Comparison of ENCODE assay signal across 10 mouse cellular contexts in the genomic region with DNA sequence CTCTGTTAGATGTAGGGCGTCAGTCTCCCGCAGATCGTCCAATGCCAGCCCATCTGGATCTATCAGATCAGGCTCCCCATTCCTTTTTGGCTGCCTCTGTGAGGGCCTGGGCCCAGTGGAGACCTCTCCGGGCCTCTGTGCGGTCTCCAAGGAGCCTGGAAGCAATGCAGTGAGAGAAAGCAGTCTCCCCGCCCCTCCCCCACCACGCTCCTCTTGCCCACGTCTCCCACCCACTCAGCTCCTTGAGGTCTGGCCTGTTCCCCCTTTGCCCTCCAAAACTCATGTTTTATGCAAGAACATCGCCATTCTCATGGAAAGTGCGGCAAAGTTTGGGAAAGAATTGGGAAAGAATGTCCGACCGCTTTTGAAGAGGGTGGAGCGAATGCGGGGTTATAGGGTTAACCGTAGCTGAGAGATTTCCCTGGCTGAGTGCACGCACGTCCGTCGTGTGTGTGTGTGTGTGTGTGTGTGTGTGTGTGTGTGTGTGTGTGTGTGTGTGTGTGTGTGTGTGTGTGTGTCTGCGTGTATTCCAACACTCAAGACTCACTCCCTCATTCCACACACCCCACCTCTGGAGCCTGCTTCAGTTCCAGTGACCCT. TPM values are rescaled to one million over a fixed set of nuclear protein-coding genes. Genes with fewer than 3 reads are reported as not detected.
A peak's percentile ranks its signal among the peaks of the same experiment; 100 is the strongest.
DNase-seq lines count a peak whose midpoint lies in the region; ATAC-seq and TF ChIP-seq lines count a peak whose summit lies in the region.
"Had no signal": no experiment of that assay in that cellular context is flagged by ENCODE, and none has a peak within 500 bp of the region (broad histone marks: within the 10 kb centered on the region; RNA-seq: fewer than 3 reads in every experiment).

No protein-coding gene starts in this region.

- 15% methylated on average over 20 of the region's 20 CpGs for WGBS in kidney, postnatal 0 days
- 31% methylated on average over 20 of the region's 20 CpGs for WGBS in kidney, adult 2 months
- WGBS in embryonic facial prominence, embryonic 10.5 days, result 3% methylated on average over 20 of the region's 20 CpGs
- 14% methylated on average over 20 of the region's 20 CpGs for WGBS in intestine, embryonic 16.5 days
- WGBS in neural tube, embryonic 15.5 days, result 6% methylated on average over 20 of the region's 20 CpGs

- peaks cover 6% of the 10 kb centered on the region for H3K4me1 ChIP-seq in kidney, postnatal 0 days (replicated peaks; ENCODE audit: insufficient read depth, low read length)
- no peaks in the 10 kb centered on the region for H3K4me1 ChIP-seq in kidney, adult 2 months (ENCODE audit: control insufficient read depth, insufficient read depth, low read length)
- H3K4me1 ChIP-seq in embryonic facial prominence, embryonic 10.5 days, result peaks cover 71% of the 10 kb centered on the region
- H3K4me1 ChIP-seq in intestine, embryonic 16.5 days (ENCODE audit: control insufficient read depth, insufficient read depth, low read length), result peaks cover 30% of the 10 kb centered on the region
- peaks cover 67% of the 10 kb centered on the region for H3K4me1 ChIP-seq in neural tube, embryonic 15.5 days

- peak overlapping the region; percentile 45 for H3K4me2 ChIP-seq in kidney, postnatal 0 days (ENCODE audit: low read length)
- 0 out of 2 replicates have a peak overlapping the region, but pooled peaks have one; percentile 17 for H3K4me2 ChIP-seq in intestine, embryonic 16.5 days (ENCODE audit: low read depth, low read length)
- H3K4me2 ChIP-seq in neural tube, embryonic 15.5 days, result peak overlapping the region; percentile 45

- no peak for TF ChIP-seq CTCF in kidney, postnatal 0 days (IDR thresholded peaks at IDR 0.05; ENCODE audit: low read depth)
- no peak for TF ChIP-seq CTCF in kidney, adult 2 months (conservative IDR thresholded peaks at IDR 0.05; ENCODE audit: insufficient read depth, insufficient read length, low read depth, low read length)

- TF ChIP-seq POLR2A in kidney, adult 2 months (IDR thresholded peaks at IDR 0.05; ENCODE audit: low read depth, low read length), result no peak

- H3K27me3 ChIP-seq in kidney, postnatal 0 days (ENCODE audit: insufficient read depth, low read length), result no peaks in the 10 kb centered on the region
- H3K27me3 ChIP-seq in kidney, adult 2 months (replicated peaks; ENCODE audit: control insufficient read depth, insufficient read depth, low read length), result no peaks in the 10 kb centered on the region
- peaks cover 60% of the 10 kb centered on the region for H3K27me3 ChIP-seq in embryonic facial prominence, embryonic 10.5 days (replicated peaks; ENCODE audit: low read depth, poor library complexity, severe bottlenecking)
- H3K27me3 ChIP-seq in intestine, embryonic 16.5 days (replicated peaks; ENCODE audit: control insufficient read depth, insufficient read depth, low read length), result no peaks in the 10 kb centered on the region
- no peaks in the 10 kb centered on the region for H3K27me3 ChIP-seq in neural tube, embryonic 15.5 days (replicated peaks)

- no peaks in the 10 kb centered on the region for H3K9me3 ChIP-seq in kidney, postnatal 0 days (replicated peaks; ENCODE audit: low read length)
- no peaks in the 10 kb centered on the region for H3K9me3 ChIP-seq in embryonic facial prominence, embryonic 10.5 days
- no peaks in the 10 kb centered on the region for H3K9me3 ChIP-seq in intestine, embryonic 16.5 days (ENCODE audit: control insufficient read depth, low read length)
- H3K9me3 ChIP-seq in neural tube, embryonic 15.5 days (replicated peaks), result no peaks in the 10 kb centered on the region

- H3K36me3 ChIP-seq in kidney, postnatal 0 days (ENCODE audit: insufficient read depth, low read length), result no peaks in the 10 kb centered on the region
- no peaks in the 10 kb centered on the region for H3K36me3 ChIP-seq in kidney, adult 2 months (ENCODE audit: control insufficient read depth, insufficient read depth, low read length)
- H3K36me3 ChIP-seq in embryonic facial prominence, embryonic 10.5 days (replicated peaks), result no peaks in the 10 kb centered on the region
- no peaks in the 10 kb centered on the region for H3K36me3 ChIP-seq in intestine, embryonic 16.5 days (ENCODE audit: control insufficient read depth, insufficient read depth, low read length)
- no peaks in the 10 kb centered on the region for H3K36me3 ChIP-seq in neural tube, embryonic 15.5 days

- 0 out of 2 replicates have a peak overlapping the region, but pooled peaks have one; percentile 3 for H3K4me3 ChIP-seq in kidney, postnatal 0 days (replicated peaks; ENCODE audit: low read depth, low read length)
- H3K4me3 ChIP-seq in kidney, adult 2 months (ENCODE audit: insufficient read depth, low read depth, low read length), result no peak overlapping the region
- H3K4me3 ChIP-seq in embryonic facial prominence, embryonic 10.5 days, result peak overlapping the region; percentile 52
- no peak overlapping the region; the same call in 1 of the 2 replicates for H3K4me3 ChIP-seq in intestine, embryonic 16.5 days (ENCODE audit: low read length)
- no peak overlapping the region for H3K4me3 ChIP-seq in neural tube, embryonic 15.5 days (replicated peaks)

- ATAC-seq in kidney, postnatal 0 days (replicated peaks; ENCODE audit: low FRiP score, low read depth), result no peak; the same call in 1 of the 2 replicates
- ATAC-seq in intestine, embryonic 16.5 days, result peak; percentile 31; the same call in 1 of the 2 replicates
- peak; percentile 23; the same call in 1 of the 2 replicates for ATAC-seq in neural tube, embryonic 15.5 days (ENCODE audit: low FRiP score)

- peak; percentile 41 for DNase-seq in kidney, postnatal 0 days (ENCODE audit: low spot score)
- DNase-seq in kidney, adult 2 months, result no peak
- peak; percentile 79 for DNase-seq in embryonic facial prominence, embryonic 10.5 days (ENCODE audit: low spot score)
- DNase-seq in layer of hippocampus, postnatal 14 days (ENCODE audit: low spot score in 2 of 2), result no peak
- no peak for DNase-seq in cerebellum, adult 9-11 months
- DNase-seq in layer of hippocampus, adult 8-10 months (ENCODE audit: low spot score in 2 of 2), result no peak
- DNase-seq: right cerebral cortex, postnatal 14 days had no signal

- H3K27ac ChIP-seq in kidney, postnatal 0 days, result no peak overlapping the region
- no peak overlapping the region for H3K27ac ChIP-seq in kidney, adult 2 months (ENCODE audit: insufficient read depth, low read depth, low read length)
- H3K27ac ChIP-seq in embryonic facial prominence, embryonic 10.5 days (replicated peaks), result peak overlapping the region; percentile 80
- H3K27ac ChIP-seq in intestine, embryonic 16.5 days (ENCODE audit: low read length), result no peak overlapping the region
- no peak overlapping the region; the same call in 1 of the 2 replicates for H3K27ac ChIP-seq in neural tube, embryonic 15.5 days (replicated peaks)

- H3K9ac ChIP-seq in kidney, postnatal 0 days (ENCODE audit: low read depth, low read length), result 0 out of 2 replicates have a peak overlapping the region, but pooled peaks have one; percentile 19
- no peak overlapping the region for H3K9ac ChIP-seq in intestine, embryonic 16.5 days (ENCODE audit: low read depth, low read length)
- H3K9ac ChIP-seq in neural tube, embryonic 15.5 days (replicated peaks), result no peak overlapping the region

RNA-seq across cellular contexts. Expression of a gene that starts 47.0 kb away (rescaled TPM):
- polyA plus RNA-seq in kidney, postnatal 0 days (2015; fragmentation: Nextera tagmentation; extraction: Ambion mirVana), result 1.7 and 2.2 TPM in 2 replicates
- polyA plus RNA-seq in kidney, adult 2 months (2012; rRNA removed), result 1.4 and 1.9 TPM in 2 replicates
- 9.5 and 16.5 TPM in 2 replicates for polyA plus RNA-seq in embryonic facial prominence, embryonic 10.5 days (2016; fragmentation: Nextera tagmentation; extraction: Ambion mirVana)
- 4.2 and 5.1 TPM in 2 replicates for polyA plus RNA-seq in intestine, embryonic 16.5 days (2015; fragmentation: Nextera tagmentation; extraction: Ambion mirVana)
- 16.9 and 17.2 TPM in 2 replicates for polyA plus RNA-seq in neural tube, embryonic 15.5 days (2015; fragmentation: Nextera tagmentation; extraction: Ambion mirVana)
- 10 to 100 TPM; 20.7 to 21.7 TPM for total RNA-seq in layer of hippocampus, postnatal 14 days (2021)
- 10 to 100 TPM; 10.6 to 18.1 (median 14.0) TPM for total RNA-seq in layer of hippocampus, adult 8-10 months (2022)
- total RNA-seq: MEL had no signal

Comparison
In these comparisons a context has a peak if more than half of its experiments do, and no peak if none do; other contexts are left out.
1. DNase-seq: peak in kidney, postnatal 0 days (single experiment) and embryonic facial prominence, embryonic 10.5 days (single experiment); none in kidney, adult 2 months (single experiment), layer of hippocampus, postnatal 14 days (0 of 2), cerebellum, adult 9-11 months (single experiment) and layer of hippocampus, adult 8-10 months (0 of 2).
2. H3K4me3 ChIP-seq: peak in kidney, postnatal 0 days (single experiment) and embryonic facial prominence, embryonic 10.5 days (single experiment); none in kidney, adult 2 months (single experiment), intestine, embryonic 16.5 days (single experiment) and neural tube, embryonic 15.5 days (single experiment).
3. Peak in every context shown above with its lines, with median percentiles within 50 percentile points of each other: H3K4me2 ChIP-seq.